ENCODE assay signal across 31 mouse cellular contexts in genomic region chr12:16221142-16221541, GRCm38 (mm10).
DNase-seq lines count a peak whose midpoint lies in the region; ATAC-seq and TF ChIP-seq lines count a peak whose summit lies in the region.
"Had no signal": no experiment of that assay in that cellular context is flagged by ENCODE, and none has a peak within 500 bp of the region (broad histone marks: within the 10 kb centered on the region; RNA-seq: fewer than 3 reads in every experiment).

No protein-coding gene starts in this region.

- peaks cover 13% of the 10 kb centered on the region for H3K36me3 ChIP-seq in heart, adult 2 months (ENCODE audit: control insufficient read depth, insufficient read depth, low read length)
- no peaks in the 10 kb centered on the region for H3K36me3 ChIP-seq in heart, embryonic 12.5 days
- H3K36me3 ChIP-seq in kidney, adult 2 months (ENCODE audit: control insufficient read depth, insufficient read depth, low read length), result no peaks in the 10 kb centered on the region
- no peaks in the 10 kb centered on the region for H3K36me3 ChIP-seq in midbrain, postnatal 0 days (ENCODE audit: insufficient read depth, low read length)
- H3K36me3 ChIP-seq: embryonic facial prominence, embryonic 12.5 days; forebrain, embryonic 10.5 days; hindbrain, embryonic 10.5 days; hindbrain, embryonic 15.5 days; liver, embryonic 12.5 days; midbrain, embryonic 12.5 days; neural tube, embryonic 13.5 days had no signal

- WGBS in heart, adult 2 months, result 71% methylated on average over 1 of the region's 1 CpGs
- WGBS in heart, embryonic 12.5 days, result 71% methylated on average over 1 of the region's 1 CpGs
- 44% methylated on average over 1 of the region's 1 CpGs for WGBS in kidney, adult 2 months
- 96% methylated on average over 1 of the region's 1 CpGs for WGBS in midbrain, postnatal 0 days

- no peak overlapping the region for H3K9ac ChIP-seq in heart, adult 2 months (ENCODE audit: low read depth, low read length)
- no peak overlapping the region for H3K9ac ChIP-seq in heart, embryonic 12.5 days
- no peak overlapping the region for H3K9ac ChIP-seq in midbrain, postnatal 0 days (replicated peaks; ENCODE audit: low read length, poor library complexity, severe bottlenecking)
- H3K9ac ChIP-seq: embryonic facial prominence, embryonic 12.5 days; hindbrain, embryonic 15.5 days; liver, embryonic 12.5 days; liver, postnatal 0 days; midbrain, embryonic 12.5 days; neural tube, embryonic 13.5 days had no signal

- no peak for ATAC-seq in heart, embryonic 12.5 days (ENCODE audit: insufficient number of reproducible peaks, low FRiP score)
- ATAC-seq in midbrain, postnatal 0 days (ENCODE audit: low FRiP score), result no peak
- ATAC-seq: activated CD4-positive, CD25-positive, alpha-beta regulatory T cell, adult 4 months; forebrain, embryonic 16.5 days; inflammation-experienced regulatory T-cells, adult 6 months; liver, embryonic 12.5 days; liver, postnatal 0 days had no signal

- H3K79me2 ChIP-seq in heart, adult 2 months (replicated peaks; ENCODE audit: control insufficient read depth, insufficient read depth, low read length), result no peaks in the 10 kb centered on the region

- peak in 1 of 2 experiments; percentile 30 for DNase-seq in heart, adult 2 months
- DNase-seq in kidney, adult 2 months, result peak; percentile 64
- DNase-seq in kidney, postnatal 10 days, result no peak
- DNase-seq in adipocyte (ENCODE audit: low spot score), result peak; percentile 33
- DNase-seq in heart, postnatal 10 days, result peak; percentile 50 to 54
- DNase-seq in midbrain, postnatal 0 days (ENCODE audit: low spot score), result no peak
- DNase-seq: adrenal gland, adult 8-10 months; B cell, adult 2 months; cerebellum, adult 9-10 months; cerebellum, postnatal 36 days; embryo, embryonic 11 days; gastrocnemius, postnatal 10 days; kidney, postnatal 4 days; left cerebral cortex, postnatal 4 days; liver, postnatal 0 days; lung, postnatal 36 days; right cerebral cortex, postnatal 4 days; thymus, adult 18-20 months; thymus, postnatal 25 days had no signal

- peaks cover 2% of the 10 kb centered on the region; the same call in 1 of the 2 replicates for H3K4me1 ChIP-seq in heart, adult 2 months (ENCODE audit: control insufficient read depth, insufficient read depth, low read length)
- peaks cover 10% of the 10 kb centered on the region for H3K4me1 ChIP-seq in heart, embryonic 12.5 days (replicated peaks)
- H3K4me1 ChIP-seq in kidney, adult 2 months (ENCODE audit: control insufficient read depth, insufficient read depth, low read length), result no peaks in the 10 kb centered on the region; the same call in 1 of the 2 replicates
- H3K4me1 ChIP-seq in midbrain, postnatal 0 days (ENCODE audit: insufficient read depth, low read length), result no peaks in the 10 kb centered on the region
- H3K4me1 ChIP-seq: embryonic facial prominence, embryonic 12.5 days; hindbrain, embryonic 10.5 days; liver, embryonic 12.5 days; midbrain, embryonic 12.5 days; neural tube, embryonic 13.5 days had no signal

- H3K9me3 ChIP-seq in heart, embryonic 12.5 days (replicated peaks), result no peaks in the 10 kb centered on the region
- no peaks in the 10 kb centered on the region for H3K9me3 ChIP-seq in midbrain, postnatal 0 days (ENCODE audit: low read length)
- H3K9me3 ChIP-seq: embryonic facial prominence, embryonic 12.5 days; forebrain, embryonic 10.5 days; hindbrain, embryonic 10.5 days; hindbrain, embryonic 15.5 days; liver, embryonic 12.5 days; midbrain, embryonic 12.5 days; neural tube, embryonic 13.5 days had no signal

- intact Hi-C loops in heart, adult 2 months (cut with DNase I), result loop anchor here (5.0 kb wide), 2 partner anchors 34 to 214 kb away; no protein-coding TSS in a partner anchor
- intact Hi-C loops in heart, postnatal 10 days (cut with DNase I), result loop anchor here (2.0 to 10.0 kb wide), 2 partner anchors 32 to 294 kb away; no protein-coding TSS in a partner anchor

- no peaks in the 10 kb centered on the region for H3K27me3 ChIP-seq in heart, adult 2 months (ENCODE audit: control insufficient read depth, insufficient read depth, low read length)
- no peaks in the 10 kb centered on the region for H3K27me3 ChIP-seq in heart, embryonic 12.5 days (replicated peaks)
- H3K27me3 ChIP-seq in kidney, adult 2 months (replicated peaks; ENCODE audit: control insufficient read depth, insufficient read depth, low read length), result no peaks in the 10 kb centered on the region
- no peaks in the 10 kb centered on the region for H3K27me3 ChIP-seq in midbrain, postnatal 0 days (ENCODE audit: insufficient read depth, low read length)
- H3K27me3 ChIP-seq: embryonic facial prominence, embryonic 12.5 days; hindbrain, embryonic 15.5 days; liver, embryonic 12.5 days; midbrain, embryonic 12.5 days; neural tube, embryonic 13.5 days had no signal

- TF ChIP-seq POLR2A in heart, adult 2 months (IDR thresholded peaks at IDR 0.05; ENCODE audit: insufficient read depth, low read depth, low read length), result no peak; the same call in 1 of the 2 replicates
- no peak for TF ChIP-seq POLR2A in kidney, adult 2 months (IDR thresholded peaks at IDR 0.05; ENCODE audit: low read depth, low read length)

- TF ChIP-seq CTCF in heart, adult 2 months (IDR thresholded peaks at IDR 0.05), result no peak
- no peak for TF ChIP-seq CTCF in kidney, adult 2 months (conservative IDR thresholded peaks at IDR 0.05; ENCODE audit: insufficient read depth, insufficient read length, low read depth, low read length)
- TF ChIP-seq CTCF in midbrain, postnatal 0 days (IDR thresholded peaks at IDR 0.05), result no peak

- no peak overlapping the region; the same call in 1 of the 2 replicates for H3K4me3 ChIP-seq in heart, adult 2 months
- no peak overlapping the region for H3K4me3 ChIP-seq in heart, embryonic 12.5 days
- H3K4me3 ChIP-seq in kidney, adult 2 months (ENCODE audit: insufficient read depth, low read depth, low read length), result no peak overlapping the region
- H3K4me3 ChIP-seq in midbrain, postnatal 0 days (ENCODE audit: low read depth, low read length), result no peak overlapping the region
- H3K4me3 ChIP-seq: embryonic facial prominence, embryonic 12.5 days; forebrain, embryonic 10.5 days; hindbrain, embryonic 10.5 days; hindbrain, embryonic 15.5 days; liver, embryonic 12.5 days; midbrain, embryonic 12.5 days; neural tube, embryonic 13.5 days had no signal

- no peak overlapping the region for H3K4me2 ChIP-seq in heart, embryonic 12.5 days
- no peak overlapping the region for H3K4me2 ChIP-seq in midbrain, postnatal 0 days (ENCODE audit: low read depth, low read length, poor library complexity, severe bottlenecking)
- H3K4me2 ChIP-seq: embryonic facial prominence, embryonic 12.5 days; hindbrain, embryonic 15.5 days; liver, embryonic 12.5 days; midbrain, embryonic 12.5 days; neural tube, embryonic 13.5 days had no signal

- no peak for TF ChIP-seq EP300 in heart, adult 2 months (IDR thresholded peaks at IDR 0.05; ENCODE audit: insufficient read depth, low read depth, low read length)

- peak overlapping the region; percentile 79 for H3K27ac ChIP-seq in heart, adult 2 months
- no peak overlapping the region for H3K27ac ChIP-seq in heart, embryonic 12.5 days (ENCODE audit: poor library complexity, severe bottlenecking)
- peak overlapping the region; percentile 78 for H3K27ac ChIP-seq in kidney, adult 2 months (ENCODE audit: insufficient read depth, low read depth, low read length)
- H3K27ac ChIP-seq in midbrain, postnatal 0 days (ENCODE audit: low read depth, low read length), result no peak overlapping the region
- H3K27ac ChIP-seq: embryonic facial prominence, embryonic 12.5 days; forebrain, embryonic 10.5 days; hindbrain, embryonic 10.5 days; hindbrain, embryonic 15.5 days; liver, embryonic 12.5 days; midbrain, embryonic 12.5 days; neural tube, embryonic 13.5 days; stomach, postnatal 0 days had no signal

Comparison
In these comparisons a context has a peak if more than half of its experiments do, and no peak if none do; other contexts are left out.
1. DNase-seq: peak in kidney, adult 2 months (single experiment), adipocyte (single experiment) and heart, postnatal 10 days (2 of 2); none in kidney, postnatal 10 days (single experiment) and midbrain, postnatal 0 days (single experiment).
2. H3K27ac ChIP-seq: peak in heart, adult 2 months (single experiment) and kidney, adult 2 months (single experiment); none in heart, embryonic 12.5 days (single experiment) and midbrain, postnatal 0 days (single experiment).